Mouse (Mus musculus): ENCODE measurements around the gene Cacna1i. TPM values are rescaled to one million over a fixed set of nuclear protein-coding genes. Genes with fewer than 3 reads are reported as not detected.

Cacna1i gene
- polyA plus RNA-seq, 1 experiment from 2014 or later, result 0.84 TPM

DNA sequence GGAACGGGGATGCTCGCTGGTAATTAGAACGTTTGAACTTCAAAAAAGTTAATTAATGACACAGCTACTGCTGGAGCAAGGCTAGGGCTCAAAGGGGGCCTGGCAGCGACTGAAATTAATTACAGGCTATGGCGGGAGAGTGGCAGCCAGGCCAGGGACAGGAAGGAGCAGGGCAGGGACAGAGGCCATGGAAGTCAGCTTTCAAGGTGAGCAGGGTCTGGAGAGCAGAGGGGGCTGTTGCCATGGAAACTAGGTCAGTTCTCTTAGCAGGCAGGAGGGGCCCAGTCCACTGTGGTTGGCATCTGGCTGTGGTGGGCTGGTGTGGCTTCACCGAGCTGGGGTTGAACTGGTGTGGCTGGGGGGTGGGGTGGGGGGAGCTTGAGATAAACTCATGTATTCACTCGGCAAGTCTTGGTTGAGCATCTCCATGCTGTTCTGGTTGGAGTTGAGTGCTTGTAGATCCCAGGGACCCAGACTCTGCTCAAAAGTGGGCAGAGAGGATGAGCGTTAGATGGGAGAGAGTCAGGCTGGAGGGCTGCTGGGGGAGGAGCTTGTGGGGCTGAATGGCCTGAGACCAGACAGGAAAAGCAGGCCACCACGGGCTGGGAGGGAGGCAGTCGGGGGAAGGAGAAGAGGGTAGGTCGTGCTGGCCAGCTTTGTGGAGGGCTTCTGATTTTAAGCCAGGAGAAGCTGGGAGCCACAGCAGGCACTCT is 31.7 kb downstream of the Cacna1i start:
- no peaks in the 10 kb centered on the region for H3K27me3 ChIP-seq (replicated peaks; ENCODE audit: control insufficient read depth, insufficient read depth, low read length)
- peaks cover 18% of the 10 kb centered on the region for H3K4me1 ChIP-seq (ENCODE audit: control insufficient read depth, insufficient read depth, low read depth, low read length)
- no peak overlapping the region for H3K9ac ChIP-seq (ENCODE audit: low read depth, low read length)
- H3K9me3 ChIP-seq (ENCODE audit: control insufficient read depth, low read length), result no peaks in the 10 kb centered on the region
- no peak overlapping the region for H3K4me3 ChIP-seq (ENCODE audit: low read length)
- WGBS, result 11% methylated on average over 11 of the region's 11 CpGs
- H3K36me3 ChIP-seq (ENCODE audit: control insufficient read depth, insufficient read depth, low read length), result no peaks in the 10 kb centered on the region
- no peak overlapping the region for H3K27ac ChIP-seq (ENCODE audit: low read depth, low read length)
- ATAC-seq, result no peak
- no peak overlapping the region for H3K4me2 ChIP-seq (ENCODE audit: low read length)

DNA sequence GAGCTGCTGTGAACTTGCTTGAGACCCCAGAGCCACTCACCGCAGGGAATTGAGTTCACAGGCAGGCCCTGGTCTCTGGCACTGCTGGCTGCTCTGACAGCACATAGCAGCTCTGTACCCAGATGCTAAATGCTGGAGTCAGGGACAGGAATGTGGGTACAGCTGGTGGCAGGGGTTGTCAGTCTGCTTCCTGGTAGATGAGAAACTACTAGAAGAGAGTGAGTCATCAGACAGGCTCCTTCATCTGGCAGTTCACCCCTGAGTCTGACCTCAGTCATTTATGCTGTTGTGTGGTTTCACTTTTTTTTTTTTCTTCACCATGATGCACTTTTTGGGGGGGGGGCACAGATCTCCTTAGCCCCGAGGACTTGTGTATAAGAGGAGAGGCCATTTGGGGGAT is 32.3 kb downstream of the Cacna1i start:
- ATAC-seq, result no peak

DNA sequence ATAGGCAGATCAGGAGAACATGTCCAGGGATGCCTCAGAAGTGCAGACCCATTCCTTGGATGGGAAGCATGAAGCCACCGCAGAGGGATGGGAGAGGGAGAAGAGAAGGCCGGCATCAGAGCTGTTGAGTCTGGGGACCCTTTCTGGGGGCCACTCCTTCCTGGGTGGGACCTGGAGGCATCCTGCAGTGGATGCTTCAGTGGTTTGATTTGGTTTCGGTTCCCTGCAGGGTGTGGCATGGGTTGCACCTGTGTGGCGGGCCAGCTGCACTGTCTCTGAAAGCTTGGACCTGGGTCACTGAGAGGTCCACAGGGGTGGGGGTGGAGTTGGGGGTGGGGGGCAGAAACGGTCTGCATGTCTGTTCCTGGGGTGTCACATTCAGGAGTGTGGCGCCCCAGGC is 32.9 kb downstream of the Cacna1i start:
- no peak for ATAC-seq
- H3K9me3 ChIP-seq (ENCODE audit: control insufficient read depth, low read length), result no peaks in the 10 kb centered on the region
- no peak overlapping the region for H3K4me3 ChIP-seq (ENCODE audit: low read length)
- WGBS, result 79% methylated on average over 6 of the region's 6 CpGs
- H3K27me3 ChIP-seq (replicated peaks; ENCODE audit: control insufficient read depth, insufficient read depth, low read length), result no peaks in the 10 kb centered on the region
- no peaks in the 10 kb centered on the region for H3K36me3 ChIP-seq (ENCODE audit: control insufficient read depth, insufficient read depth, low read length)
- no peak overlapping the region for H3K27ac ChIP-seq (ENCODE audit: low read depth, low read length)
- H3K4me1 ChIP-seq (ENCODE audit: control insufficient read depth, insufficient read depth, low read depth, low read length), result peaks cover 16% of the 10 kb centered on the region
- no peak overlapping the region for H3K4me2 ChIP-seq (ENCODE audit: low read length)
- no peak overlapping the region for H3K9ac ChIP-seq (ENCODE audit: low read depth, low read length)

More for the DNA sequence above, 32.3 kb downstream of the Cacna1i start:
- Histone ChIP-seq H3K4me3 (ENCODE audit: low read length) (no peak overlapping the region), H3K27ac (ENCODE audit: low read depth, low read length) (no peak overlapping the region), H3K36me3 (ENCODE audit: control insufficient read depth, insufficient read depth, low read length) (no peaks in the 10 kb centered on the region), H3K4me2 (ENCODE audit: low read length) (no peak overlapping the region), H3K9me3 (ENCODE audit: control insufficient read depth, low read length) (no peaks in the 10 kb centered on the region), H3K4me1 (ENCODE audit: control insufficient read depth, insufficient read depth, low read depth, low read length) (peaks cover 18% of the 10 kb centered on the region), H3K9ac (ENCODE audit: low read depth, low read length) (no peak overlapping the region), H3K27me3 (replicated peaks; ENCODE audit: control insufficient read depth, insufficient read depth, low read length) (no peaks in the 10 kb centered on the region)
- WGBS, result 58% methylated on average over 2 of the region's 2 CpGs

DNA sequence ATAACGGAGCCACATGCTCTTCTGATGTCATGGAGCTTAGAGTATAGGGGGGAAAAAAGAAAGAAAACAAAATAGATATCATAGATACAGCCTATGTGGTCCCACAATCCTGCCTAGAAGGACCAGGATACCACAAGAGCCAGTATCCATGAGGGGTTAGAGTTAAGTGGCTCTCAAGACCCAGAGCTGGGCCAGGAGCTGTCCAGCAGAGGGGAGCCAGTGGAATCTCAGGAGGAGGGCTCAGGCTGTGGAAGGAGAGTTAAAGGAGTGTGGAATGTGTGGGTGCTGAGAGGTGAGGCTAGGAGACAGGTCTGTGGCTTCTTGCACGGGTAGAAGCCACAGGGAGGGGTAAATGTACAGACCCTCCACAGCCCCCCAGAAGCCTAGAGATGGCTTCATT is 38.2 kb downstream of the Cacna1i start:
- Histone ChIP-seq H3K27ac (ENCODE audit: low read depth, low read length) (no peak overlapping the region), H3K4me1 (ENCODE audit: control insufficient read depth, insufficient read depth, low read depth, low read length) (0 out of 2 replicates have a peak, but pooled peaks cover 2% of the 10 kb centered on the region), H3K27me3 (replicated peaks; ENCODE audit: control insufficient read depth, insufficient read depth, low read length) (no peaks in the 10 kb centered on the region), H3K9me3 (ENCODE audit: control insufficient read depth, low read length) (no peaks in the 10 kb centered on the region), H3K36me3 (ENCODE audit: control insufficient read depth, insufficient read depth, low read length) (no peaks in the 10 kb centered on the region), H3K4me2 (ENCODE audit: low read length) (no peak overlapping the region), H3K4me3 (ENCODE audit: low read length) (no peak overlapping the region), H3K9ac (ENCODE audit: low read depth, low read length) (no peak overlapping the region)
- ATAC-seq, result no peak
- 80% methylated on average over 2 of the region's 2 CpGs for WGBS

DNA sequence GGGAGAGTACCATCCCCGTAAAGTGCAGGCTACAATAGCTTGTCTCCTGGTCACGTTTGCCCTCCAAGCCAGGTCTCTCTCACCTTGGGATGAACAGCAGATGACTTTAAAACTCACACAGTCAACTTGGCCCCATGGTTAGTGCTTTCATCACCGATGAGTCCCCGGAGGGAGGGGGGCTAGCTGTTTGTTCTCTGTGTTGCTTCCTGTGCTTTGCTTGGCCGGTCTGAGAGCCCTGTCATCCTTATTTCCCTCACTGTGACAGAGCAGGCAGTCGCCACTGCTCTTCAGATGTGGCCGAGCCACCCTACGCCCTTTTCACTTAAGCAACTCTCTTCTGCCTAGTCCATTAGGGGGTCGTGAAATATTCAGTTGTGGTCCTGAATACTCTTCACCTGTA is 38.7 kb downstream of the Cacna1i start:
- Histone ChIP-seq H3K36me3 (ENCODE audit: control insufficient read depth, insufficient read depth, low read length) (no peaks in the 10 kb centered on the region), H3K27me3 (replicated peaks; ENCODE audit: control insufficient read depth, insufficient read depth, low read length) (no peaks in the 10 kb centered on the region), H3K27ac (ENCODE audit: low read depth, low read length) (no peak overlapping the region), H3K9me3 (ENCODE audit: control insufficient read depth, low read length) (no peaks in the 10 kb centered on the region), H3K4me2 (ENCODE audit: low read length) (no peak overlapping the region), H3K4me1 (ENCODE audit: control insufficient read depth, insufficient read depth, low read depth, low read length) (0 out of 2 replicates have a peak, but pooled peaks cover 2% of the 10 kb centered on the region), H3K4me3 (ENCODE audit: low read length) (no peak overlapping the region), H3K9ac (ENCODE audit: low read depth, low read length) (no peak overlapping the region)
- 82% methylated on average over 9 of the region's 9 CpGs for WGBS
- ATAC-seq, result no peak

DNA sequence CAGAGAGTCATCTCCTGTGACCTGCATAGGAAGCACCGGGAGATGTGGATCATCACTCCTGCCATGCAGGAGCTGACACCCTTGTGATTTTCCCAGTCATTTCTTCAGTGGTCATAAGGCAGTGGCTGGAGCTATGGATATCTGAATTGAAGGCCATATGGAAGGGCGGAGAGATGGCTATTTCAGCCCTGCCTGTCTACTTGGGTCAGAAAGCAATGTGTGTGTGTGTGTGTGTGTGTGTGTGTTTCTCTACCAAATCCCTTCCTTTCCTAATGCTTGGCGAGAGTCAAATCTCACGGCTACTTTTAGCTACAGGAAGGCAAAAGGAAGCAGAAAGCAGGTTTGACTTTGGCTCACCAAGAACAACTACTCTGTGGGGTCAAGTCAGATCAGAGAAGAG is 39.9 kb downstream of the Cacna1i start:
- 88% methylated on average over 4 of the region's 4 CpGs for WGBS
- ATAC-seq, result no peak
- Histone ChIP-seq H3K4me1 (ENCODE audit: control insufficient read depth, insufficient read depth, low read depth, low read length) (0 out of 2 replicates have a peak, but pooled peaks cover 2% of the 10 kb centered on the region), H3K9me3 (ENCODE audit: control insufficient read depth, low read length) (no peaks in the 10 kb centered on the region), H3K27me3 (replicated peaks; ENCODE audit: control insufficient read depth, insufficient read depth, low read length) (no peaks in the 10 kb centered on the region), H3K4me3 (ENCODE audit: low read length) (no peak overlapping the region), H3K4me2 (ENCODE audit: low read length) (no peak overlapping the region), H3K36me3 (ENCODE audit: control insufficient read depth, insufficient read depth, low read length) (no peaks in the 10 kb centered on the region), H3K9ac (ENCODE audit: low read depth, low read length) (no peak overlapping the region), H3K27ac (ENCODE audit: low read depth, low read length) (no peak overlapping the region)

DNA sequence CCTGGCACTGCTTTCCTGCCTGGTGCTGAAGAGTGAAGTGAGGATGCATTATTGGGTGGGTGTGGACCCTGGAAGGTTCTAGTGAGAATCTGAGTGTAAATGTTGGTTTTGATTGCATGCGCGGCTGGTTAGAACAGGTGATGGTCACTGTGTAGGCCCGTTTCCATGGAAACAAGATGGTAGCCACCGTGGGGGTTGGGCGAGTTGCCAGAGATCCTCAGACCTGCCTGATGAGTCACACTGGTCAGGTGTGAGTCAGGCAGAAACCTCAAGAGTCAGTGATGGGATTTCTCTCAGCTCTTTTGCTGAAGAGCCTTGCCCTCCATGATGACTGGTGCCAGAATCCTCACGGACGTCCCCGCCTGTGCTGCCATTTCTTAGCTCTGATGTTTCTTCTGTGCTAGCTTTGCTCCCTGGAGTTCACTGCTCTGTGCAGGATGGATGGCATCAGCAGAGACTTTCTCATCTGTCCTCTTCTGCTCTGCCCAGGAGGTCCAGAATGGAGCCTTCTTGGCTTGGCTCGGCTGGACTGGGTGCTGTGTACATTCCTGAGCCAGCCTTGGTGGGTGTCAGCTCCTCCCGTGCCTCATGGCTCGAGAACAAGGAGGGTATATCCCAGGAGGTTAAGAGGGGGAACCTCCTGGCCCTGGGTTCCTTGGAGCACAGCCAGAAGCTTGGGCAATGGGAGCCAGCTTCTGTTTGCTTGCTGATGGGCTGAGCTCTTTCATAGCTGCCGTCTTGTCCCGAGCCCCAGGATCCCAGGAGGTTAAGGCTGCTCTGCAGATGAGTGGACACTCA is 40.9 kb downstream of the Cacna1i start:
- WGBS, result 80% methylated on average over 13 of the region's 13 CpGs
- no peak for ATAC-seq

DNA sequence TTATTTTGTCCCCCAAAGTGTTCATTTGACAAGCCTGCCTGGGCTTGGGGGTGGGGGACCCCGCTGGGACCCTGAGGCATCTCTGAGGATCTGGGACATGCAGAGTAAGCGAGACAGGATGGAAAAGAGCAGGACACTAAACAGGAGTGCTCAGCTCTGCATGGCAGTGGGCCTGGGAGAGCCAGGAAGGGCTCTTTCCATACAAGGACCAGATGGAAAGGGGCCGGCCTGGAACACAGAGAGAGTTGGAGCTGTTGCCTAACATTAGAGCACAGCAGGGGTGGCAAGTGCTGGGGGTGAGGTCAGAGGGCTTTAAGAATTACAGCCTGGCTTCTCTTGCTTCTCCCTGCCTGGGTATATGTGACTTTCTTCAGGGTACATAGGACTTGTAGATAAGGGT is 43.2 kb downstream of the Cacna1i start:
- no peak for ATAC-seq
- Histone ChIP-seq H3K4me2 (ENCODE audit: low read length) (no peak overlapping the region), H3K9me3 (ENCODE audit: control insufficient read depth, low read length) (no peaks in the 10 kb centered on the region), H3K36me3 (ENCODE audit: control insufficient read depth, insufficient read depth, low read length) (no peaks in the 10 kb centered on the region), H3K27me3 (replicated peaks; ENCODE audit: control insufficient read depth, insufficient read depth, low read length) (peaks cover 4% of the 10 kb centered on the region; the same call in 1 of the 2 replicates), H3K4me1 (ENCODE audit: control insufficient read depth, insufficient read depth, low read depth, low read length) (0 out of 2 replicates have a peak, but pooled peaks cover 2% of the 10 kb centered on the region), H3K27ac (ENCODE audit: low read depth, low read length) (no peak overlapping the region), H3K9ac (ENCODE audit: low read depth, low read length) (no peak overlapping the region), H3K4me3 (ENCODE audit: low read length) (no peak overlapping the region)
- 78% methylated on average over 3 of the region's 3 CpGs for WGBS

More for the DNA sequence above, 40.9 kb downstream of the Cacna1i start:
- Histone ChIP-seq H3K4me1 (ENCODE audit: control insufficient read depth, insufficient read depth, low read depth, low read length) (0 out of 2 replicates have a peak, but pooled peaks cover 2% of the 10 kb centered on the region), H3K36me3 (ENCODE audit: control insufficient read depth, insufficient read depth, low read length) (no peaks in the 10 kb centered on the region), H3K4me3 (ENCODE audit: low read length) (no peak overlapping the region), H3K27ac (ENCODE audit: low read depth, low read length) (no peak overlapping the region), H3K27me3 (replicated peaks; ENCODE audit: control insufficient read depth, insufficient read depth, low read length) (peaks cover 4% of the 10 kb centered on the region; the same call in 1 of the 2 replicates), H3K4me2 (ENCODE audit: low read length) (no peak overlapping the region), H3K9me3 (ENCODE audit: control insufficient read depth, low read length) (no peaks in the 10 kb centered on the region), H3K9ac (ENCODE audit: low read depth, low read length) (no peak overlapping the region)

DNA sequence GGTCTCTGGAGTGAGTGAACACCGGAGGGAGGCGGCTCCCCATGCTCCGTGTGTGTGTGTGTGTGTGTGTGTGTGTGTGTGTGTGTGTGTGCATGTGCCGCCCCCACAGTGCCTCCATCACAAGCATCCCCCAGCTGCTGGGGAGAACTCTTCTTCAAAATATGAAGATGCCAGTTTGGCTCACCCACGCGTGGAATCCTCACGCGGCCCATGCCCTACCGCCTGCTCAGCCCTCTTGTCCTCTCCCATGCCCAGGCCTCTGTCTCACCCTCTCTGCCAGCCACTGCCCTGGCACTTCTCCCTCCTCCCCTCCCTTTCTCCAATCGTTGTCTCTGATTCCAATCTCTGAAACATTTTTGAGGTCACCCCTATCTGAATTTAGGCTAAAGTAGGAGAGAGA is 47.7 kb downstream of the Cacna1i start:
- no peaks in the 10 kb centered on the region for H3K36me3 ChIP-seq (ENCODE audit: control insufficient read depth, insufficient read depth, low read length)
- 89% methylated on average over 10 of the region's 10 CpGs for WGBS
- no peak for ATAC-seq
- H3K9ac ChIP-seq (ENCODE audit: low read depth, low read length), result no peak overlapping the region
- no peaks in the 10 kb centered on the region for H3K9me3 ChIP-seq (ENCODE audit: control insufficient read depth, low read length)
- H3K4me1 ChIP-seq (ENCODE audit: control insufficient read depth, insufficient read depth, low read depth, low read length), result 0 out of 2 replicates have a peak, but pooled peaks cover 2% of the 10 kb centered on the region
- no peak overlapping the region for H3K27ac ChIP-seq (ENCODE audit: low read depth, low read length)
- no peak overlapping the region for H3K4me2 ChIP-seq (ENCODE audit: low read length)
- no peak overlapping the region for H3K4me3 ChIP-seq (ENCODE audit: low read length)
- peaks cover 4% of the 10 kb centered on the region; the same call in 1 of the 2 replicates for H3K27me3 ChIP-seq (replicated peaks; ENCODE audit: control insufficient read depth, insufficient read depth, low read length)
